ENCODE assay signal across 15 mouse cellular contexts in the genomic region with DNA sequence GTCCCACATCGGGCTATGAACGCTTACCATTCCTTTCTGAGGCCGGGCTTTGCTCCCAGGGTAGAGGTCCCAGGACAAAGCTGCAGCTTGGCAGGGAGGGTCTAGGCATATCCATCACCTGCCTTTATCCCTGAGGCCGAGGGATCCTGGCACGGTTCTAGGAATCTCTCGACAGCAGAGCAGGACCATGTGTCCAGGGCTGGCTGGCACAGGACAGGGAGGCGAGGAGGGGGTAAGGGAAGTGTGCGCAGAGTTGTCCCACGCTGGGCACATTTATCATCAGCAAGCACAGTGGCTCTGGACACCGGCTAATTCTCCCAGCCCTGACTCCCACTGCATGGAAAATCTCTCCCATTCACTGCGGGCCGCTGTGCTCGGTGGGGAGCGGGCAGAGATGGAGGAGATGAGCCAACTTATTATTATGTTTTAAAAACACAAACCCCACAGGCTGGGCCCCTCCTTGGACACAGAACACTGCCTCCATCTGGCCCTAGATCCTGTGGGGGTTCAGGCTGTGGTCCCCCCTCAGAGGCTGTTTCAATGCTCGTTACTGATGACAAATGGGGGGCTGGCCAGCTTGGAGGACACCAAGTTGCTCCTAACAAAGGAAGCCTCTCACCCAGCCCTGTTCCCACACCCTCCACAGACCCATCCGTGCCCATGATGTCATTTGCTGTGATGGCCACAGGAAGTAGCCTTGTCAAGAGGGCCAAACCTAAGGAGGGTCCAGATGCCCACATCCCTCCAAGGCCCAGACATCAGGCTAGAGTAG. TPM values are rescaled to one million over a fixed set of nuclear protein-coding genes. Genes with fewer than 3 reads are reported as not detected.
DNase-seq lines count a peak whose midpoint lies in the region; ATAC-seq lines count a peak whose summit lies in the region.
"Had no signal": no experiment of that assay in that cellular context is flagged by ENCODE, and none has a peak within 500 bp of the region (broad histone marks: within the 10 kb centered on the region; RNA-seq: fewer than 3 reads in every experiment).

No protein-coding gene starts in this region.

- DNase-seq in cerebellum, adult 8-10 months, result peak; percentile 31
- DNase-seq in layer of hippocampus, adult 11-12 months (ENCODE audit: low spot score), result peak; percentile 25
- no peak for DNase-seq in layer of hippocampus, postnatal 25 days (ENCODE audit: extremely low spot score in 1 of 2, low spot score in 1 of 2)
- DNase-seq in cerebellum, adult 9-11 months, result peak; percentile 44
- DNase-seq in gastrocnemius, postnatal 10 days, result no peak
- DNase-seq in adrenal gland, adult (ENCODE audit: inconsistent age in 2 of 2, low spot score in 1 of 2), result no peak
- DNase-seq: heart, postnatal 10 days; liver, embryonic 13.5 days; right cerebral cortex, postnatal 25 days; thymus, postnatal 14 days had no signal

- no peak overlapping the region for H3K9ac ChIP-seq in hindbrain, embryonic 15.5 days
- H3K9ac ChIP-seq: kidney, embryonic 15.5 days; liver, embryonic 13.5 days had no signal

- H3K4me3 ChIP-seq in hindbrain, embryonic 15.5 days, result no peak overlapping the region
- H3K4me3 ChIP-seq: kidney, embryonic 15.5 days; left cerebral cortex, adult 2 months; liver, embryonic 13.5 days had no signal

- no peaks in the 10 kb centered on the region for H3K36me3 ChIP-seq in hindbrain, embryonic 15.5 days
- H3K36me3 ChIP-seq: kidney, embryonic 15.5 days; liver, embryonic 13.5 days had no signal

- H3K4me1 ChIP-seq in hindbrain, embryonic 15.5 days (replicated peaks), result peaks cover 11% of the 10 kb centered on the region
- H3K4me1 ChIP-seq: liver, embryonic 13.5 days had no signal

- H3K27me3 ChIP-seq in hindbrain, embryonic 15.5 days, result 0 out of 2 replicates have a peak, but pooled peaks cover 3% of the 10 kb centered on the region
- H3K27me3 ChIP-seq: liver, embryonic 13.5 days had no signal

- 37% methylated on average over 16 of the region's 16 CpGs for WGBS in hindbrain, embryonic 15.5 days

- H3K27ac ChIP-seq in hindbrain, embryonic 15.5 days (replicated peaks), result peak overlapping the region; percentile 8; the same call in 1 of the 2 replicates
- H3K27ac ChIP-seq: kidney, embryonic 15.5 days; left cerebral cortex, adult 2 months; liver, embryonic 13.5 days had no signal

- no peak for ATAC-seq in cerebellum, adult (ENCODE audit: insufficient number of reproducible peaks, low FRiP score, low TSS enrichment)
- ATAC-seq in hindbrain, embryonic 15.5 days (ENCODE audit: low FRiP score, low read depth), result peak; percentile 82

- H3K9me3 ChIP-seq in hindbrain, embryonic 15.5 days, result no peaks in the 10 kb centered on the region
- H3K9me3 ChIP-seq: kidney, embryonic 15.5 days; liver, embryonic 13.5 days had no signal

- H3K4me2 ChIP-seq in hindbrain, embryonic 15.5 days, result no peak overlapping the region
- H3K4me2 ChIP-seq: kidney, embryonic 15.5 days; liver, embryonic 13.5 days had no signal

RNA-seq across cellular contexts. Expression of a gene that starts 34.9 kb away (rescaled TPM):
- 10 to 100 TPM; 16.6 to 17.1 TPM for total RNA-seq in layer of hippocampus, postnatal 25 days (2021)
- polyA plus RNA-seq in hindbrain, embryonic 15.5 days (2015; fragmentation: Nextera tagmentation; extraction: Ambion mirVana), result 10.9 and 12.2 TPM in 2 replicates
- 1 to 10 TPM; 5.7 to 7.8 TPM for total RNA-seq in gastrocnemius, postnatal 10 days (2021)

RNA-seq across cellular contexts. Expression of a gene that starts 43.9 kb away (rescaled TPM):
- 10 to 100 TPM; 15.9 to 16.4 TPM for total RNA-seq in layer of hippocampus, postnatal 25 days (2021)
- polyA plus RNA-seq in hindbrain, embryonic 15.5 days (2015; fragmentation: Nextera tagmentation; extraction: Ambion mirVana), result 2.8 and 3.5 TPM in 2 replicates
- total RNA-seq in gastrocnemius, postnatal 10 days (2021), result 10 to 100 TPM; 12.1 to 20.3 TPM
- total RNA-seq: common myeloid progenitor, adult 5-6 weeks had no signal

Comparison
In these comparisons a context has a peak if more than half of its experiments do, and no peak if none do; other contexts are left out.
1. DNase-seq: peak in cerebellum, adult 8-10 months (single experiment), layer of hippocampus, adult 11-12 months (single experiment) and cerebellum, adult 9-11 months (single experiment); none in layer of hippocampus, postnatal 25 days (0 of 2), gastrocnemius, postnatal 10 days (single experiment) and adrenal gland, adult (0 of 2).